In genomic region chr14:59319036-59319435, GRCm38 (mm10) we compare ENCODE assay signal across 24 mouse cellular contexts. TPM values are rescaled to one million over a fixed set of nuclear protein-coding genes. Genes with fewer than 3 reads are reported as not detected.
"Had no signal": no experiment of that assay in that cellular context is flagged by ENCODE, and none has a peak within 500 bp of the region (broad histone marks: within the 10 kb centered on the region; RNA-seq: fewer than 3 reads in every experiment).

No protein-coding gene starts in this region.

RNA-seq across cellular contexts. Expression of gene Phf11a, which starts 21.7 kb away (rescaled TPM):
- polyA plus RNA-seq: heart, embryonic 11.5 days; heart, embryonic 12.5 days; heart, embryonic 13.5 days; hindbrain, embryonic 10.5 days; hindbrain, embryonic 11.5 days; hindbrain, embryonic 12.5 days; hindbrain, embryonic 13.5 days; hindbrain, embryonic 15.5 days; hindbrain, embryonic 16.5 days; intestine, embryonic 14.5 days; intestine, postnatal 0 days; kidney, embryonic 14.5 days; kidney, embryonic 15.5 days had no signal

RNA-seq across cellular contexts. Expression of gene Phf11b, which starts 22.1 kb away (rescaled TPM):
- polyA plus RNA-seq: heart, embryonic 11.5 days; hindbrain, embryonic 12.5 days had no signal

RNA-seq across cellular contexts. Expression of gene Gm6904, which starts 59.0 kb away (rescaled TPM):
- polyA plus RNA-seq: heart, embryonic 11.5 days; heart, embryonic 12.5 days; heart, embryonic 13.5 days; heart, embryonic 14.5 days; heart, embryonic 15.5 days; heart, embryonic 16.5 days; heart, postnatal 0 days; hindbrain, embryonic 10.5 days; hindbrain, embryonic 11.5 days; hindbrain, embryonic 12.5 days; hindbrain, embryonic 13.5 days; hindbrain, embryonic 14.5 days; hindbrain, embryonic 15.5 days; hindbrain, embryonic 16.5 days; hindbrain, postnatal 0 days; intestine, embryonic 14.5 days; intestine, embryonic 15.5 days; intestine, embryonic 16.5 days; intestine, postnatal 0 days; kidney, embryonic 14.5 days; kidney, embryonic 15.5 days; kidney, embryonic 16.5 days; kidney, postnatal 0 days; large intestine, adult 2 months had no signal
